Mouse (Mus musculus) hindbrain, embryonic 15.5 days (tissue): ENCODE measurements around the gene Mlh3. TPM values are rescaled to one million over a fixed set of nuclear protein-coding genes. Genes with fewer than 3 reads are reported as not detected.
A peak's percentile ranks its signal among the peaks of the same experiment; 100 is the strongest.

Experiments used
- ATAC-seq: fragments of 200-750 bp; cut with Nextera tagmentation; 2 replicates; pipeline ENCODE4 v1.8.0; 2017; ENCODE audit warnings: low read depth, moderate number of reproducible peaks, moderate TSS enrichment; ENCODE audit not compliant: low FRiP score
- H3K27ac ChIP-seq: fragments of 300-500 bp; sonication (generic); replicated peaks from 2 replicates; pipeline ENCODE4 v1.5.1; 2015; ENCODE audit warnings: mild to moderate bottlenecking, inconsistent platforms
- H3K27me3 ChIP-seq: fragments of 300-500 bp; sonication (generic); 2 replicates; pipeline ENCODE4 v1.6.1; 2015; ENCODE audit warnings: control low read depth, inconsistent platforms
- H3K36me3 ChIP-seq: fragments of 300-500 bp; sonication (generic); 2 replicates; pipeline ENCODE4 v1.6.1; 2015; ENCODE audit warnings: control low read depth, inconsistent platforms
- H3K4me1 ChIP-seq: fragments of 300-500 bp; sonication (generic); replicated peaks from 2 replicates; pipeline ENCODE4 v1.6.1; 2015; ENCODE audit warnings: control low read depth, inconsistent platforms
- H3K4me2 ChIP-seq: fragments of 300-500 bp; sonication (generic); 2 replicates; pipeline ENCODE4 v1.6.1; 2015; ENCODE audit warnings: moderate library complexity, mild to moderate bottlenecking, inconsistent platforms
- H3K4me3 ChIP-seq: fragments of 300-500 bp; sonication (generic); 2 replicates; pipeline ENCODE4 v1.5.1; 2015; ENCODE audit warnings: mild to moderate bottlenecking, inconsistent platforms
- H3K9ac ChIP-seq: fragments of 300-500 bp; sonication (generic); 2 replicates; pipeline ENCODE4 v1.6.1; 2015; ENCODE audit warnings: inconsistent platforms
- H3K9me3 ChIP-seq: fragments of 300-500 bp; sonication (generic); 2 replicates; pipeline ENCODE4 v1.6.1; 2016; ENCODE audit warnings: control low read depth, inconsistent platforms
- WGBS: fragments of 180-500 bp; shearing (Covaris S2); methylation state at CpG from one replicate; pipeline ENCODE4 v1.1.7; 2015; 5-methylcytosine and 5-hydroxymethylcytosine counted together
- polyA plus RNA-seq: library from polyadenylated mRNA; unstranded; fragments of >200 nt; fragmentation: Nextera tagmentation; extraction: Ambion mirVana; gene quantifications from 2 replicates; pipeline ENCODE4 v1.2.1, GENCODE M21; 2015

The Mlh3 gene
- polyA plus RNA-seq, 1 experiment from 2014 or later: 7.9 TPM

GRCm38 (mm10) chr12:85280105-85280844 is 9.9 kb upstream of the Mlh3 start:
- Histone ChIP-seq H3K27ac (peak overlapping the region; percentile 78), H3K4me3 (peak overlapping the region; percentile 72), H3K9me3 (no peaks in the 10 kb centered on the region), H3K9ac (peak overlapping the region; percentile 69), H3K4me2 (peak overlapping the region; percentile 89), H3K4me1 (peaks cover 8% of the 10 kb centered on the region), H3K36me3 (no peaks in the 10 kb centered on the region), H3K27me3 (no peaks in the 10 kb centered on the region)
- WGBS: under 1% methylated on average over 31 of the region's 31 CpGs
- ATAC-seq: peak; percentile 97

DNA sequence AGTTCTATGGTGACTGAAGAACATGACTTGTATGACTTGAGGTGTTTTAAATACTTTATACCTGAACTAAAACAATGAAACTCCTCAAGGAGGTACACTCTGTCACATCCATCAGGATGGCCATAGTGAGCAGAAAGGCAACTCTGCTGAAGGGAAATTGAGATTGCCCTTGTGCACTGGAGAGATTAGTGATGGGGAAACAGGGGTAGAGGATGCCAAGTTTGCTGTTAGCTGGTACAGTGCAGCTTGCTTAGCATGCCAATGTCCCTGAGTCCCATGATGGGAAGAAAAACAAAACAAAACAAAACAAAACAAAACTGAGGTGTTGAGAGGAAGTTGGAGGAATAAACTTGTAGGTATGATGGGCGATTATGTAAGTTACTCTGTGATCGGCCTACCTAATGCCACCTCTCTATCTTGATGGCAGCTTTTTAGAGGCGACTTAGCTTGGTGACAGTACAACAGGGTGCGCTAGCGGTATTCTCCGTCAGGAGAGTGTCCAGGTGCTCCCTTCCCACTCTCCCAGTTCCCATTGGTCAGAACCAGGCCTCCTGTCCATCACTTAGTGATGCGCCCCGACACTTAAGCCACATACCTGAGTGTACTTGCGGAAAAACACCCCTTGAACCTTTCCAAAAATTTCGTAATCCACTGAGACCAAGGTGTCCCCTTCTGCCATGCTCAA is 9.1 kb upstream of the Mlh3 start:
- H3K36me3 ChIP-seq: no peaks in the 10 kb centered on the region
- WGBS: 5% methylated on average over 10 of the region's 10 CpGs
- peak overlapping the region; percentile 72 for H3K4me3 ChIP-seq
- peak overlapping the region; percentile 69 for H3K9ac ChIP-seq
- peak overlapping the region; percentile 89 for H3K4me2 ChIP-seq
- H3K4me1 ChIP-seq: peaks cover 8% of the 10 kb centered on the region
- H3K27me3 ChIP-seq: no peaks in the 10 kb centered on the region
- H3K9me3 ChIP-seq: no peaks in the 10 kb centered on the region
- peak overlapping the region; percentile 78 for H3K27ac ChIP-seq
- peak; percentile 53 for ATAC-seq

- 97% methylated on average over 10 of the region's 10 CpGs for whole genome bisulfite sequencing
- no peak overlapping the region for H3K9ac ChIP-seq
Measured at GRCm38 (mm10) chr12:85278919-85279318, 8.5 kb upstream of the Mlh3 start.

DNA sequence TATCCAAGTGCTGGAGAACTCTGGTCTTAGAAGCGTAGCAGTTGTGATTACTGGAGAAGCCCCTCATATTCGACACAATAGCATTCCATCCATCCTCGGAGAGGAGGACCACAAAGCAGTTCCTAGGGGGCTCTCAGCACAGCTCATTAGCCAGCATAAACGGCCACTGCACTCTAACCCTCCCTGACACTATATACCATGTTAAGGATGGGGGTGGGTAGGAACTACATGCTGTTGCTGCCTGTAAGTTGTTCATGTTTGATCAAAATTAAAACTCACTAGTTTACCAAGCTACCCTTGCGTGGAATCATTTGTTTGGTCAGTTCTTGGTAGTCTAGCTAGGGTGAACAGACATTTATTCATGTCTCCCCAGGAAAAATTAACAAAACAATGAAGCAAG is 5.9 kb upstream of the Mlh3 start:
- ATAC-seq: no peak
- H3K36me3 ChIP-seq: no peaks in the 10 kb centered on the region
- no peak overlapping the region for H3K9ac ChIP-seq
- H3K9me3 ChIP-seq: no peaks in the 10 kb centered on the region
- 55% methylated on average over 5 of the region's 5 CpGs for WGBS
- H3K27me3 ChIP-seq: no peaks in the 10 kb centered on the region
- peaks cover 8% of the 10 kb centered on the region for H3K4me1 ChIP-seq
- no peak overlapping the region for H3K27ac ChIP-seq
- H3K4me3 ChIP-seq: no peak overlapping the region
- H3K4me2 ChIP-seq: no peak overlapping the region

More at GRCm38 (mm10) chr12:85278919-85279318, 8.5 kb upstream of the Mlh3 start:
- H3K4me1 ChIP-seq: peaks cover 8% of the 10 kb centered on the region
- H3K27me3 ChIP-seq: no peaks in the 10 kb centered on the region
- H3K27ac ChIP-seq: no peak overlapping the region
- H3K4me2 ChIP-seq: no peak overlapping the region
- no peaks in the 10 kb centered on the region for H3K9me3 ChIP-seq
- no peak overlapping the region for H3K4me3 ChIP-seq
- ATAC-seq: no peak
- no peaks in the 10 kb centered on the region for H3K36me3 ChIP-seq

DNA sequence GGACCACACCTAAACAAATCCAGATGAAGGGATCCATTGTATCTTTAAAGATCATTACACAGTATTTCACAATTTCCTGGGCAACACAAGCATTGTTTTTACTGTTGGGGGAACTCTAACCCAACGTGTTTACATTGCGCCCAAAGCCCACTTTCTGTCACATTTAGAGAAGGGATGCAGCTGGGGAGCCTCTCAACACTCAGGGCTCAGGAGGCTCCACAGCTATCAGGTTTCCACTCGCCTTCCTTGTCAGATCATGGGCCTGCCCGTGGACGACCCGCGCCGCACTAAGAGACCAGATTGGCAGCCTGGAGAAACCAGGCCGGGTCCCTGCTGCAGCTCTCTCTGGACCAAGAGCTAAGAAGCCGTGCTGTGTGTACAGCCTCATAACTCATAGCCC is 3.1 kb upstream of the Mlh3 start:
- Histone ChIP-seq H3K9me3 (no peaks in the 10 kb centered on the region), H3K4me1 (peaks cover 9% of the 10 kb centered on the region), H3K27me3 (no peaks in the 10 kb centered on the region), H3K4me2 (no peak overlapping the region), H3K9ac (no peak overlapping the region), H3K27ac (no peak overlapping the region), H3K36me3 (no peaks in the 10 kb centered on the region), H3K4me3 (no peak overlapping the region)
- no peak for ATAC-seq
- 90% methylated on average over 10 of the region's 10 CpGs for WGBS

DNA sequence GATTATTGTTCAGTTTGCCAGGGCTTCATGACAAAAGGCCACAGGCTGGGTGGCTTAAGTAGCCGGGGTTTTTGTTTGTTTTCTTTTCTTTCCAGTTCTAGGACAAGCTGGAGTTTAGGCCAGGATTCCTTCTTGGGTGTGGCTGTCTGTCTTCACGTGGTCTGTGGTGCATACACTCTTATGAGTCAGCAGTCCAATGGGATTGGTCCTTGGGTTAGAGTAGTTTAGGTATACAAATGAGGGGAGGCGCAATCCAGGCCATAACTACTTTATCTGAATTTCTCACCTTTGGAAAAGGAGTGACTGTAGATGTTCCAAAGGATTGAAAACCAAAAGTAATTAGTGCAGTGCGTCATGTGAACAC is 1.4 kb upstream of the Mlh3 start:
- H3K9ac ChIP-seq: no peak overlapping the region
- H3K4me2 ChIP-seq: no peak overlapping the region
- no peaks in the 10 kb centered on the region for H3K27me3 ChIP-seq
- ATAC-seq: no peak
- H3K9me3 ChIP-seq: no peaks in the 10 kb centered on the region
- no peak overlapping the region for H3K4me3 ChIP-seq
- WGBS: 81% methylated on average over 4 of the region's 4 CpGs
- H3K27ac ChIP-seq: no peak overlapping the region
- peaks cover under 1% of the 10 kb centered on the region; the same call in 1 of the 2 replicates for H3K36me3 ChIP-seq
- H3K4me1 ChIP-seq: peaks cover 9% of the 10 kb centered on the region

DNA sequence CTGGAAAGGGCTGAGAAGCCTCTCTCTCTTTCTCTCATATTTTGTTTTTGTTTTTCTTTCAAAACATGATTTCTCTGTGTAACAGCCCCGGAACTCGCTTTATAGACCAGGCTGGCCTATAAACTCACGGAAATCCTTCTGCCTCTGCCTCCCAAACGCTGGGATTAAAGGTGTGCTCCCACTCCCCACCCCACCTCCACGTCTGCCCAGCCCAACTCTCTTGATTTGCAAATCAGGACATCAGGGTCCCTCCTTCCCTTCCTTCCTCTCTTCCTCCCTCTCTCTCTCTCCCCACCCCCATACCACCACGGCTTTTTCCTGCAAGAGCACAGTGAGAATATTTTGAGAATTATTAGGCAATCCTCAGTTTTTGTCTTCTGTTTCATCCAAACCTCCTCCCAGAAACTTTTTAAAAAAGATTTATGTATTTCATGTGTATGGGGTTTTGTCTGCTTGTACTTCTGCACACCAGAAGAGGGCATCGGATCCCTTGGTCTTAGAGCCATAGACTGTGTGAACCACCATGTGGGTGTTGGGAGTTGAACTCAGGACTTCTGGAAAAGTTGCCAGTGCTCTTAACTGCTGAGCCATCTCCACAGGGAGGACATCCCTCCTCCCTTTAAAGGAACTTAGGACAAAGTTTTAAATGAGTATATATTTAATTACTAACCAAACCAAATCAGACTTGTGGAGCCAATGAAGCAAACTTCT is 888 bp upstream of the Mlh3 start:
- Histone ChIP-seq H3K27ac (no peak overlapping the region), H3K4me3 (no peak overlapping the region), H3K27me3 (no peaks in the 10 kb centered on the region), H3K4me1 (peaks cover 9% of the 10 kb centered on the region), H3K9me3 (no peaks in the 10 kb centered on the region), H3K9ac (no peak overlapping the region), H3K4me2 (peak overlapping the region; percentile 66; the same call in 1 of the 2 replicates), H3K36me3 (peaks cover 3% of the 10 kb centered on the region; the same call in 1 of the 2 replicates)
- WGBS: 76% methylated on average over 7 of the region's 7 CpGs
- ATAC-seq: no peak

GRCm38 (mm10) chr12:85269821-85270220 is 578 bp downstream of the Mlh3 start:
- Histone ChIP-seq H3K4me2 (peak overlapping the region; percentile 66), H3K9me3 (no peaks in the 10 kb centered on the region), H3K4me1 (peaks cover 9% of the 10 kb centered on the region), H3K27ac (peak overlapping the region; percentile 83), H3K4me3 (peak overlapping the region; percentile 48), H3K27me3 (no peaks in the 10 kb centered on the region), H3K9ac (peak overlapping the region; percentile 51), H3K36me3 (peaks cover 3% of the 10 kb centered on the region; the same call in 1 of the 2 replicates)
- ATAC-seq: no peak
- WGBS: 63% methylated on average over 3 of the region's 3 CpGs

DNA sequence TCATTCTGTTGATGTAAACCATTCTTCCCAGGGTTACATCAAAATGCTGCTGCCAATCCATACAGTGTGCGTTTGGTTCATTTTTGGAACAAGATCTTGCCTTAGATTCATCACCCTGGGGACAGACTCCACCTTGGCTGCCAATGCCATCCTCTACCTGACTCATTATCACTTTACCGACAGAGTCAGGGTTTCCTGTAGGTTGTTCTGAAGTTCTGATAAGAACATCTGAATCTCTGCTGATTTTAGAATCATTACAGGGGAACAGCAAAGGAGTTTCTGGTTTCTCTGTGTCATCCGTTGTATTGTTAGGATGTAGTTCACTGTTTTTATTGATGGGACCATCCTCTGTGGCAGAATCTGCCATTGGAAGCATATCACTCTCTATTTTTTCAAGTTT is 4.2 kb downstream of the Mlh3 start:
- H3K4me2 ChIP-seq: no peak overlapping the region
- H3K9ac ChIP-seq: no peak overlapping the region
- WGBS: 93% methylated on average over 3 of the region's 3 CpGs
- no peak overlapping the region for H3K4me3 ChIP-seq
- no peaks in the 10 kb centered on the region for H3K27me3 ChIP-seq
- H3K9me3 ChIP-seq: no peaks in the 10 kb centered on the region
- peaks cover 15% of the 10 kb centered on the region for H3K4me1 ChIP-seq
- no peak for ATAC-seq
- H3K36me3 ChIP-seq: peaks cover 3% of the 10 kb centered on the region; the same call in 1 of the 2 replicates
- no peak overlapping the region for H3K27ac ChIP-seq

DNA sequence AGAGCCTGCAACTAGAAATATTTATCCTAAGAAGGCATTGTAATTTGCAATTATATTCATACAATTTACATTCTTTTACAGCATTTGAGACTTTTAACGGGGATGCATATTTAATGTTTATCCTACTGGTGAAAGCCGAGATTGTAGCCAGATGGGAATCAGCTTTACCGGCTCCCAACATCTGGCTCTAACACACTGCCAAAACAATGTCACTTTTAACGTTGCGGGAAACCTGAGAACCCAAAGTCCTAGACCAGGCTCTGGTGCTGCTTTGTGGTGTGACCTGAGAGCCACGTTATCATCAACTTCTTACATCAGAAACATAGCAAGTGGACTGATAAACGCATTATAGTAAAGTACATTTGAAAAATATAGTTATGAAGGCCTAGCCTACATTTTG is 5.5 kb downstream of the Mlh3 start:
- ATAC-seq: no peak
- WGBS: 64% methylated on average over 7 of the region's 7 CpGs
- peaks cover 9% of the 10 kb centered on the region for H3K4me1 ChIP-seq

DNA sequence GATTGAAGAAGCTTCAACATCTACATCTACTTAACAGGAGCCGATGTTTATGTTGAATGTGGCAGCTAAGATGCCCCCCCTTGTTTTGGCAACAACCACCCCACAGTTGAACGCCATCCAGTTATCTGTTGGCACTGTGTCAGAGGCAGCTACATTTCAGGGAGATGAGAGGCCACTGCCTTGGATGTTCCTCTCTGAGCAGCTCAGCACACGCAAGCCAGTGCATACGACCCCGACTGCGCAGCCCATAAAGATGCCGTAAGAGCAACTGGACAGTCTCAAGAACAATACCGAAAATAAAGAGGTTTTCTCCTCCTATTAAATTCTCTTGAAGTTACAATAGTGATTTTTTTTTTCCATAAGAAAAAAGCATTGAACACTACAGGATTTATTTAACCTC is 5.9 kb downstream of the Mlh3 start:
- Histone ChIP-seq H3K9ac (no peak overlapping the region), H3K9me3 (no peaks in the 10 kb centered on the region), H3K4me3 (no peak overlapping the region), H3K27ac (no peak overlapping the region), H3K4me2 (no peak overlapping the region), H3K4me1 (0 out of 2 replicates have a peak, but pooled peaks cover 6% of the 10 kb centered on the region), H3K36me3 (peaks cover 3% of the 10 kb centered on the region; the same call in 1 of the 2 replicates), H3K27me3 (no peaks in the 10 kb centered on the region)
- WGBS: 73% methylated on average over 8 of the region's 8 CpGs
- no peak for ATAC-seq

More for the DNA sequence above, 5.5 kb downstream of the Mlh3 start:
- H3K4me3 ChIP-seq: no peak overlapping the region
- H3K4me2 ChIP-seq: no peak overlapping the region
- H3K36me3 ChIP-seq: peaks cover 3% of the 10 kb centered on the region; the same call in 1 of the 2 replicates
- H3K27ac ChIP-seq: no peak overlapping the region
- H3K27me3 ChIP-seq: no peaks in the 10 kb centered on the region
- H3K9ac ChIP-seq: no peak overlapping the region
- H3K9me3 ChIP-seq: no peaks in the 10 kb centered on the region

DNA sequence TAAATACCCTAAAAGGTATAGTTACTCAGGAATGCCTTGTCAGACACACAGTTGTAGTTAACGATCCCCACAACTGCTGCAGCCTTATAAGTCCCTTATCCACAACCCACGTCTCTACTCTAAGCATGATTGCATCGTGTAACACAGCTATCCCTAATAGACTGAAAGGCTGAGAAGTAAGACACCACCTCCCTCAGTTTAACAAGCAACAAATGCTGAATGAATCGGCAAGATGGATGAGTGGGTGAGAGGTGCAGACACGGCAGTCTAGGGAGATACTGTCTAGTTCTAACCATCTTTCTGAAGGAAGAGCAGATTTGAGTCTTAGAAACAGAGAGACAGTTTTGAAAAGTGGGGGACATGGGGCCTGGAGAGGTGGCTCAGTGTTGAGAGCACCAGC is 7.2 kb downstream of the Mlh3 start:
- no peak for ATAC-seq
- H3K4me1 ChIP-seq: 0 out of 2 replicates have a peak, but pooled peaks cover 6% of the 10 kb centered on the region
- H3K4me2 ChIP-seq: no peak overlapping the region
- 76% methylated on average over 5 of the region's 5 CpGs for WGBS
- H3K9ac ChIP-seq: no peak overlapping the region
- H3K27ac ChIP-seq: no peak overlapping the region
- no peak overlapping the region for H3K4me3 ChIP-seq
- H3K27me3 ChIP-seq: no peaks in the 10 kb centered on the region
- H3K9me3 ChIP-seq: no peaks in the 10 kb centered on the region
- peaks cover 5% of the 10 kb centered on the region for H3K36me3 ChIP-seq
